Mouse (Mus musculus) cerebellum, adult 11-12 months (tissue): Measurements from ENCODE around the gene Snapc4.
A peak's percentile ranks its signal among the peaks of the same experiment; 100 is the strongest.

Experiments
- DNase-seq: peaks from one replicate; pipeline ENCODE4 v3.0.0; 2022

The Snapc4 gene

DNA sequence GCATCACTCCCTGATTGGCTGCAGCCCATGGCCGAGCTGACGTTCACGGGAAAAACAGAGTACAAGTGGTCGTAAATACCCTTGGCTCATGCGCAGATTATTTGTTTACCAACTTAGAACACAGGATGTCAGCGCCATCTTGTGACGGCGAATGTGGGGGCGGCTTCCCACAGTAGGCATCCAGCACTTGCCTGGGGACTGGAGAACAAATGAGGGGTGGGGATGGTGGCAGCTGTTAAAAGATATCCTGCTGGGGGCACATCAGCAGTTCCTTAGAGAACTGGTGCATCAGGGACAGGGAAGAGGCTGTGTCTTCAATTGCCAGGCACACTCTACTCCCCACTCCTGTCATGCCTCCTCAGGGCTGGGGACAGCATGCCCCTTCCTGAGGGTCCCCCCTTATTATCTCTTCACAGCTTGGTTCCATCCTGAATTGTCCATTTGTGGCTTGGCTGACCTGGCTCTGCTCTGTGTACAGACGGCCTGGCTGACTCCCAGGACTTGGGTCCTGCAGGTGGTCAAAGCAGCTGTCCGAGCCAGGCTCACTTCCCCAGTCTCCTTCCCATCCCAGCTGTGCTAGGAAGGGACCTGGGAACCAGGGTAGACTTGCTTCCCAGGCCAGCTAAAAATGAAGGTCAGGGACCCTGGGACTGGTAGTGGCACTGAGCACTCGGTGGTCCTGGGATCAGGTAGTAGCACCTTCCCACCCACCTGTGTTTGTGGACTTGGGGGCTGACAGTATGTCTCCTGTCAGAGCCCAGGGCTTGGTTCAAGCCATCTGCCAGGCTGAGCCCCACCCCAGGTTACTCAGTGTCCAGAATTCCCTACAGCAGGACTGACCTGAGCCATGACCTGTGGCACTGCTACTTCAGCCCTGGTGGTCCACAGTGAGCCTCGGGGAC is 41.9 kb downstream of the Snapc4 start:
- DNase-seq, result peak; percentile 84

DNA sequence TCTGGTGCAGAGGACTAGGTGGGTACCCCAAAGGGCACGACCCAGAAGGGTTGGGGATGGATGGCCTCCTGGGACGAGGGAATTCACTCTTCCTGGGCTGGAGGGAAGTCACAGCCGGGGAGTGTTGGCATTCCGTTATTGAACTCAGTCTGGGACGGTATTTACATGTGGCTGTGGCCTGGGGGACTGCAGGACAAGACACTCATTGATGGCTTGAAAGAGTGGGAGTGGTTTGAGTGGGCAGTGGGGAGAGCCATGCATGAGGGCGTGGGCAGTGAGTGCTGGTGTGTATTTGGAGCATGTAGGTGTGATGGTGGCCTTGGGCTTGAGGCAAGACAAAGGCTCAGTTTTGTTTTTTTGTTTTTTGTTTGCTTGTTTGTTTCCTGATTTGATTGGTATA is 49.8 kb downstream of the Snapc4 start:
- no peak for DNase-seq

DNA sequence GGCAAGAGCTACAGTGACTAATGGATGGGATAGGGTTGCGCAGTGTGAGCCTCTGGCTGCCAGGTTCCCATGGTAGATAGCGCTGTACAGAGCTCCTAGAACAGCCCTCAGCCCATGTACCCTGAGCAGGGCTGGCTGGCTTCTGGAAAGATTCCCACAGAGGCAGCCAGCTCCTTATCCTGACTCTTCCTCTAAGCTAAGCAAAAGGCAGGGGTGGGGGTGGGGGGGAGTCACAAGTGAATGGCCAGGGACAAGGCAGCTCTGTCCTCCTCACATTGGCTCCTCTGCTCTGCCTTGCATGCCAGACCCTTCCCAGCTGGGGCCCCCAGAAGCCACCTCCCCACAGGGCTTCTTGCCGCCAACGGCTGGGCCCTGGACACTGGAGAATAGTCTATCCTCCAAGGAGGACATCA is 50.4 kb downstream of the Snapc4 start:
- no peak for DNase-seq

DNA sequence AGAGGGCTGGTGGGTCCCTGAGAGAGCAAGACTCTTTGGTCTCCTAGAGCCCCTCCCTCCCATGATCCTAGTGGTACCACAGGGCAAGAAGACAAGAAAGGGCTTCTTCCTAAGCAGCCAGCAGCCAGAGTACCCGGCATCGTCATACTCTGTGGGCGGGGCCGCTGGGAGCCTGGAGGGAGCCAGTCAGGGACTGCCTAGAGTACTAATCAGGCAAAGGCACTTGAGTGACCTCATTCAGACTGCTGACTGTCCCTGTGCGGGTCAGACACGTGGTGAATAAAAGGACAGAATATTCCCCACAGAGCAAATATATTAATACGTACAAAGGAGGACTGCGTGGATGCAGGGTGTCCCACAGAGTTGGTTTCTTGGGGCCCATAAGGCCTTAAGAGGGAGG is 51.1 kb downstream of the Snapc4 start:
- peak; percentile 66 for DNase-seq

DNA sequence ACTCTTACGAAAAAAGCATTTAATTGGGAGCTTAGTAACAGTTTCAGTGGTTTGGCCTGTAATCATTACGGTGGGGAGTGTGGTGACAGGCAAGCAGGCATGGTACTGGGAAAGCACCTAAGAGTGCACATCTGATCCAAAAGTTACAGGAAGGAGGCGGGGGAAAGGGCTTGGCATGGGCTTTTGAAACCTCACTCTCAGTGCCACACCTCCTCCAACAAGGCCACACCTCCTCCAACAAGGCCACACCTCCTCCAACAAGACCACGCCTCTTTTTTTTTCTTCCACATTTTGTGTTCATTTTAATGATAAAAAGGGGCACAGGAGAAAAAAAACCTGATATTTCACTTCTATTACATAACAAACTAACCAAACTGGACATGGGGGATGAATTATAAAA is 52.6 kb downstream of the Snapc4 start:
- no peak for DNase-seq

DNA sequence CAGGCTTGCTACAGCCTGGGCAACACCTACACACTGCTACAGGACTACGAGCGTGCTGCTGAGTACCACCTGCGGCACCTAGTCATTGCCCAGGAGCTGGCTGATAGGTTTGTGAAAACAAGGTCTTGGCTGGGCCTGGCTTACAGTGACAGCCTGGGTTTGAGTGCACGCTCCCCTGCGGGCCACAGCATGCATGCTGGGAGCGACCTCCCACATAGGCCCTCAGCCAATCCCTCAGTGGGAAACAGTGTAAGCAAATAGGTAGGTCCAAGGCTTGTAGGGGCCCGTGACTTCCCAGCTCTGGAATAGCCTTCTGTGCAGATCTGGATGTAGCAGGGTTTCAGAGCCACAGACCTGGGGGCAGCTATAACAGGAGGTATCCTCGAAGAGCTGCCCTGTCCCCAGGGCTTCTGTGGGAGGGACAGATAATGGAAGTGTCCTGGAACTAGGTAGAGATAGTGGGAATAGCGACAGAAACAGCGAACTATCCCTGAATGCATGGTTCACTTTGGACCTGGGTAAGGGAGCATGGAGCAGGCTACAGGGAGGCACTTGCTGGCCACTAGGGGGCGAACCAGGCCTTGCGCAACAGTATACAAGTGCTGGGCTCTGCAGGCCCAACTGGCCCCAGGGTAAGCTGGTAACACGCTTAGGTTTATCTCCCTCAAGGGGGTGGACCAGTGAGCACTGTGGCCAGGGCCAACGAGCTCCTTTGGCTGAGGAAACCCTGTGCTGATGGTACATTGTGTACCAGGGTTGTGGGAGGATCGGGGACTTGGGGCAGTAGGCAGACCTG is 54.9 kb downstream of the Snapc4 start:
- DNase-seq, result peak; percentile 71

DNA sequence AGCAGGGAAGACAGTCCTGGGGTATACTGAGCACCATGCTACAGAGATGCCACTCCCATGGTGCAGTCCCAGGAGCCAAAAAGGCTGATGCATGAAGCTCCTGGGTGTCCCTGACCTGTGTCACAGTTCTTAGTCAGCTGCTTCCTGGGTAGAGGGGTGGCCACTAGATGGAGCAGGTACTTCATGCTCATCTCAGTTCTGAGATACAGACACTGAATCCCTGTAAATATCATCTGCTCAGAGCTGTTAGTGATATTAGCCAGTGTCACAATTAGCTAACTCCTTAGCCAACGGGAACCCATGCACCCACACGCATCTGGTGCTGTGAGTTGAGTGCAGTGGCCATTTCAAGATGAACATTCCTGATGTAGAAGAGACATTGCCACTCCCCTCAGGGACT is 55.5 kb downstream of the Snapc4 start:
- DNase-seq, result no peak

DNA sequence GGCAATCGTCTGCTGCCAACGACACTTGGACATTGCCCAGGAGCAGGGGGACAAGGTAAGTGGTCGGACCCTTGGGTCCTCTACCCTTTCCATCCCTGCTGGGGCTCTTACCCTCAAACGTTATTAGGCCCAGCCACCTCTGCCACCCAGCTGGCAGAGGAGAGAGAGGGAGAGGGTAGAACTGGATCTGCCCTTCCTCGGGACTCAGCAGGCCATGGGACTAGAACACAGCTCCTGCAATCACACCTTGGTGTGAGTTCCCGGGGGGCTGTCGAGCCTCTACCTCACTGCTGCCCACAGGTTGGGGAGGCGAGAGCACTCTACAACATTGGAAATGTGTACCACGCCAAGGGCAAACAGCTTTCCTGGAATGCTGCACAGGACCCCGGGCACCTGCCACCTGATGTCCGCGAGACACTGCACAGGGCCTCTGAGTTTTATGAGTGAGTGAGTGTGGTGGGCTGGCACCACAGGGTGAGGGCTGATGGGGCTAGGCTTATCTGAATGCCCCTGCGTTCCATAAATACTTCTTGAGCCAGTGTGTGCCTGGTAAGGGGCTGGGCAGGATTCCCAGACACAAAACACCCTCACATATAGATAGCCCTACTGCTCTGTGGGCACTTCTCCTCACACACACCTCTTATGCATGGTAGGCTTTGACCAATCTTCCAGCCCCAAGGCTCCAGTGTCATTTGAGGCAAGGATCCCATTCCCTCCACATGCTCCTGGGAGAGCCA is 56.7 kb downstream of the Snapc4 start:
- no peak for DNase-seq

DNA sequence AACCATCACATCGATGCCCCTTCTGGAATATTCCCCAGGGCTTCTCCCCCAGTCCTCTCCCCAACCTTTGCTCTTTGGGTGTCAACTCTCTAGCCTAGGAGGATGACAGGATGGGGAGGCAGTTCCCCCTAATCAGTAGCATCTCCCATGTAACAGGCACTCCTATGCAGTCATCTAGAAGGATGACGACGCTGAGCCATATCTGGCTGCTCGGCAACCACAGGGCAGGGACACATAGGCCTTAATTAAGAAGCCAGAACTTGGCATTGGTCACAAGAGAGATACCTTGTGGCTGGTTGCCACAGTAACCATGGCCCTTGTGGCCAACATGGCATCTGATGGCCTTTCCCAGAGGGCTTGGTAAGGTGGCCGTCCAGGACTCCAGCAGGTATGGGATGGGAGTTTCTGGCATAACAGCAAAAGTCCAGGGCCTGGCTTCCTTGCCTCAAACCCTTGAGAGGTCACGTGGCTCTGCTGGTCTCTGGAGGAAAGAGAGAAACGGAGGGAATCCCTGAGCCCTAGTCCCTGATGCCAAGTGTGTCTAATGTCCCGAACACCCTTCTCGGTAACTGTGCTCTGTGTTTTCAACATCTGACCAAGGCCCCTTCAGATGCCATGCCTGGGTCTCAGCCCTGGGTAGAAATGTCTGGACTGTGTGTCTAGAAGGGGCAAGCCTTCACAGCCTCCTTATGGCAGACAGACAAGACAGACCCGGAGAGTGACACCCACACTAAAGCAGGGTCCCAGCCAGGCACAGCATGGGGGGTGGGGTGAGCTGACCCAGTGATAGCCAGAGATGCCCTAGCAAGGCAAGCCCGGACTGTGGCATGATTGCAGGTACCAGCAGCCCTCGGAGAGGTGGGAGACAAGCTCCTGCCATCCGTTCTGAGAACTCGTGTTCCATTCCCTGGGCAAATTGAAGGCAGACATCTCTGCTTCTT is 59.9 kb downstream of the Snapc4 start:
- DNase-seq, result peak; percentile 83

DNA sequence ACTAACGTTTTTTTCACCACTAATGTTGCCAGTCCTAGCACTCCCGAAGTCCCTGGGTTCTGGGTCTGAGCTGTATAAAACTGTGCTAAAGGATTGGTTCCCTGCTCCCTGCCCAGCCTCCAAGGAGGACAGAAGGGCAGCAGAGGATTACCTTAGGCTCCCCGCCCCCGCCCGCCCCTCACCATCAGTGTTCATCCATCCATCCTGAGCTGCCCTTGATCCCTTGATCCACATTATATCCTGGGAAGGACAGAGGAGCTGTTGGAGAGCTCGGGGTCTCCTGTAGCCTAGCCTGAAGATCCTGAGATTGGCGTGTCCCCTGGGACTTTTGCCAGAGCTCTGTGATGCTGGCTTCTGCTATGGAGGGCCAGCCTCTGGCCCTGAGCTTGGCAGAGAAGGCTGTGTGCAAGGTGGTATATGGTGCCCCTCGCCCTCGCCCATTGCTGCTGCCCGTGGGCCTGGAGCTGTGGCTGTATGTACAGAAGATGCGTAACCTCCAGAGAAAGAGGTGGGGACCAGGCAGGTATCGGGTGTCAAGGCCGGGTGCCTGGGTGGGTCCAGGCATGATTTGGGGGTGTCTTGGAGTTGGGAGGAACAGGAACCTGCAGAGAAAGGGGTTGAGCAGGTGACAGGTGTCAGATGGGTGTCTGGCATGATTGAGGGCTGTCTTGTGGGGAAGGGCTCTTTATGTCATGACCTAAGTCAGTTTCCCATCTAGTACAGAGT is 60.8 kb downstream of the Snapc4 start:
- peak; percentile 67 for DNase-seq

DNA sequence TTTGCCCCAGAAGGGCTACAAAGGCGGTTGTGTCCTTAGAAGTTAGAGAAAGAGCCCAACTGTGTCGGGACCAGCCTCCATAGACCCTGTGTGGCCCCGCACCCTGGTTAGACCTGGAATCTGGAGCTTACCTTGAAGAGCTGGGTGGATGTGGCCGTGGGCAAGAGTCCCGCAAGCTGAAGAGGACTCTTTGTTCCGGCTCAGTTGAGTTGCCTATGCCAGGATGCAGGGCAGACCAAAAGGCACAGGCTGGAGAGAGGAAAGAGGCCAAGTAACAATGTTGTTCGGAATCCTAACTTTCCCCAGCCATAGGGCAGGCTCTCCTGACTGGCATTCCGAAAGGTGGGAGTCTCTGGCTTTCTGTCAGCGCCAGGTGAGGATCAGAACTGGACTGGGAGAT is 61.3 kb downstream of the Snapc4 start:
- peak; percentile 77 for DNase-seq

DNA sequence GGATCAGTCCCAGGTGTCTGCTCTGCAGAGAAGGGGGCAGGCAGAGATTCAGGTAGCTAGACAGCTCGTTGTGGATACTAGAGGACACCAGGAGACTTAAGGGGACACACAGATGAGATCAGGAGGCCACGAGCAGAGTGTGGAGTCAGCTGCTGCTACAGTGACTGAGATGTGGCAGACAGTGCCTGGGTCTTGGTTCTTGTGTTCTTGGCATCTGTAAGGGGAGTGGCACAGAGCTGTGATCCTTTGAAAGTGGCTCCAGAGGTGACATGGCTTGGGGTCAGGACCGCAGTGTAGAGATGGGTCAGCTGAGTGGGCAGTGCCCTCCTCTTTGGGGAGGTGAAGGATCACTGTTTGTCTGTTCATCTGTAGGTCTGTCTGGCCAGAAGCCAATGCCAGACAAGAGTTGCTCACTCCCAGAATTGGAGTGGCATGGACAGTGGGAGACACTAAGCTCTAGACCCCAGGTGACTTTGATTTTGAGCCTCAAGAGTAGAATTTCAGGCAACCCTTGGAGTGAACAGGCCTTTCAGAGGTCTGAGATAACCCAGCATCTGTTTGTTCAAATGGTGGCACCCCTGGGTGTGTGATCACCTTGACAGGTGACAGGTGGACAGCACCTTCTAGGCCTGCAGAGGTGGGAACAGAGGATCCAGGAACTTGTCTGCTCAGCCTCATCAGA is 62.3 kb downstream of the Snapc4 start:
- DNase-seq, result peak; percentile 64

DNA sequence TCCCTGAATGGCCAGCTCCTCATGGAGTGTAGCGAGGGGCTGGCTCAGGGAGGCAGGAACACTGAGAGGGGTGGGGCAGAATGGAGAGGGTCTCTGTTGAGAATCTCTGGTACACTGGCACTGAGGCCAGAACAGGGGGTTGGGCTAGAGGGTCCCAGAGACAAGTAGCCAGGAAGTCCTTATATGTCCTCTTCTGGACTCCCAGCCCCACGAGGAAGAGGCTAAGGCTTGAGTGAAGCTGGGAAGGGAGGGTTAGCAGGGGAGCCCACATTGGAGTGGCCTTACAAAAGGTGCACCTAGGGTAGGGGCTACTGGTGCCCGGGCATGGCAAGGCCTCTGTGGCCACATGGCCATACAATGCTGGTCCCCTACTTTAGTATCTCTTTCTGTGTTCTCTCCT is 63.1 kb downstream of the Snapc4 start:
- peak; percentile 54 for DNase-seq

DNA sequence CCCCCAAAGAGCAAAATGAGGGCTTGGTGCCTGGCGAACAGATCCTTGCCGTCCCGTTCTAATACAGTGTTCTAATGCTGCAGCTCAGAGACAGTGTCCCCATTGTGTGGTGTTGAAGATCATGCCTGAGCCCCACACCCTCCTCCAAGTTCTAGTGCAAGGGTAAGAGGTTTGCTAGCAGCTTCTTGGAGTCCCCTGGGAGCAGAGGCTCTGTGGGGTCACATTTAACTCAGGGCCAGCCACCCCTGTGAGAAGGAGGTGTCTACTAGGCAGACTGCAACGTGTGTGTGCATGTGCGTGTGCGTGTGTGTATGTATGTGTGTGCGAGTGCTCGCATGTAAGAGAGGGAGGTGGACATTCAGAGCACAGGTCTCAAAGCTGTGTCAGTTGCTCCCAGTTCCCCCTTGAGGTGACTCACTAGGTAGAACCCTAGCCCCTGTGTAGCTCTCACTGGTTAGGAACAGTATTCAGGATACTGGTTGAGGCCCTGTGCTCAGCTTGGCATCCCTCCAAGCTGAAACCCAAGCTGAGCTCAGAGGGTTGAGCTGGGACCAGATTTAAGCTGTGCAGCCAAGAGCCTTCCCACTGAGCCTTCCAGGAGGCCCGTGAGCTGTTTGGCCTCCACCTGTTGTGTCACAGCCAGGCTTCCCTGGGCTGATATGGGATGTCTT is 63.7 kb downstream of the Snapc4 start:
- peak; percentile 80 for DNase-seq

DNA sequence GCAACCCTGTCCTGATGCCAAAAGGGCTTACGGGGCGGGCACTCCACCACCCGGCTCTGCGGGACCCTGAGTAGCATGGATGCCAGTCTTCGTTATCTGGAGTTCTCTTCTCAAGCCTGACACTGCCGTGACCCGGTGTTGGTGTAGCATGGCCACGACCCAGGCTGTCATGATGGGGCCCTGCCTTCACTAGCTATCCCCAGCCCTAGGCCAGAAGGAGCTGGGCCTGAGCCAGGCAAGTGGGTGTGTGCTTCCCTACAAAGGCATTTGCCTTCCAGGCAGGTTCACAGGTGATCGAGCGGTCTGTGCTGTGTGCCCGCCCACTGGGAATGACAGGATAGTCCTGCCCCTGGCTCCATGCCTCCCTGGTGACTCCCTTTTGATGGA is 64.5 kb downstream of the Snapc4 start:
- peak; percentile 93 for DNase-seq

DNA sequence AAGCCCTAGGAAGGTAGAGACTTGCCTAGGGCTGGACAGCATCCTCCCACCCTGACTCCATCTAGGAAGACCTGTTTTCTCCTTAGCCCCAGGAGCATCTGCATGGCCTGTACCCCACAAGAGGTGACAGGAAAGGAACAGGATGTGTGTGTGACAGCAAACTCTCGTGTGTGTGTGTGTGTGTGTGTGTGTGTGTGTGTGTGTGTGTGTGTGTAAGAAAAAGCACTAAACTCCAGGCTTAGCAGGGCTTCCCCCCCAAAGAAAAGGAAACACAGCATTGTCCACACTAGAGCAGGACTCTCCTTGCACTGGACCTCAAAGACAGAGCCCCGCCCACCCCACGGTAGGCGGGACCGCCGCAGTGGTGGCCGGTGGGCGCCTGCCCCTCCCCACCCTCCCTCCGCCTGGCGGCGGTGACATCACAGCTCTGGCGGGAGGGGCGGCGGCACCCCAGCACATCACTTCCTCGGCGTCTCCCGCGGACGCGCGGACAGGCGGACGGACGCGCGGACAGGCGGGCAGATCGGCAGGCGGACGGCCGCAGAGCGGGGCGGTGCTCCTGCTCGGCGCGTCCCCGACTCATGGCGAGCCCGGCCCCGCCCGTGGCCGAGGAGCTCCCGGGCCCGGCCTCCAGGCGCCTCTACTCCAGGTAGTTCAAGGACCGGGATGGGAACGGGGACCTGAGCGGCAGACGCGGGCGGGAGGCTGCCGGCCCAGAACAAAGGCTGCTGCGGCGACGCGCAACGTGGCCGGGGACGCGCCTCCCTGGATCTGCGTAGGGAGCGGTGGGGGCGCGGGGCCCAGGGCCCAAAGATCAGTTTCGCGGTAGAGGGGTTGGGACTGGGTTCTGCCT is 65.2 kb downstream of the Snapc4 start, which contains the start of gene Gpsm1:
Gene Gpsm1, plus strand, starts transcription at position 444 of the 853 bp plus-strand sequence.
- peak; percentile 90 for DNase-seq

DNA sequence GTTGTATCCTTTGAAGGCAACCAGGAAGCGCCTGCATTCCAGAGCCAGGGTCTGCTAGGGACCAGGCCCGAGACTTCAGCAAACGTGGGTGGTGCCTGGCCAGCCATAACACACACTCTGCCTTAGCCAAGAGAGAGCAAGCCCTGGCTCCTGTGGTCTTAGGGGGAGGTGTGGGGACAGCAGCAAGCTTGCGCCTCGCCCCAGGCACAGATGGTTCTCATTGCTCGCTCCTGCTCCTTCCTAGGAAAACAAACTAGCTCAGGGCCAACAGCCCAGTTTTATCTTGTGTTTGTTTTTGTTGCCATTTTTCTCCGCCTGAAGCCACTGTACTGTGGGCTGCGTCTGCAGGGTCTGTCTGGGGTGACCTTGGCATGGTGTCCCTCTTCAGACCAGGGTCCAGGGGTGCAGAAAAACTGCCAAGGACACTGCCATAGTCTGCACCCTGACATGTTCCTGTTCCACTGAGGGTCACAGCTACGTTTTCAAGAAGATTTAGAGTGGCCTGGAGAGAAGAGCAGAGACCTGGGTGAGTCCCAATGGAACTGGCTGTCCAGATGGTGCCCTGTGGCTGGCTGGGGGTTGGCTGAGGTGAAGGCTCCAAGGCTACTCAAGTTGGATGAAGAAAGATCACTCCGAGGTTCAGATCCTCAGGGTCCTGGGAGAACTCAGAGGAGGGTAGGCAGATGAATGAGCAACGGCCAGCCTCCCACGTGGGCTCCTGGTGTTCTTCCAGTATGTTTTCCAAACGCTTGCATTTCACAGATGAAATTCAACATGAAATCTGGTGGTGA is 66.0 kb downstream of the Snapc4 start:
- peak; percentile 95 for DNase-seq

DNA sequence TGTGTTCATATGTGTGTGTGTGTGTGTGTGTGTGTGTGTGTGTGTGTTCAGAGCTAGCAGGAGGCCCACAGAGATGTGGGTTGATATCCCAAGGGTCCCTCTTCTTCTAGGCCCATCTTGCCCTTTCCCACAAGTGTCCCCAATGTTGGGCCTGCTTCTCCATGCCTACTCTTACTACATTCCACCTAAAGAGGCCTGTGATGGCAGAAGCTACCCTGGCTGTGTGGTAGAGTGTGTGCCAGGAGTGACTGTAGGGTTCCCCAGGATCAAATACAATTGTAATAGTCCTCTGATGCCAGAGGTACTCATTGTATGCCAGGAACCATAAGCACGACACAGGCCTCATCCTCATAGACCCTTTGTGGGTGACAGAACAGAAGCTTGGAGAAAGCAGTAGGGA is 67.1 kb downstream of the Snapc4 start:
- DNase-seq, result no peak
